Mouse (Mus musculus) intestine, embryonic 14.5 days (tissue): ENCODE results near the gene Myf5. TPM values are rescaled to one million over a fixed set of nuclear protein-coding genes. Genes with fewer than 3 reads are reported as not detected.

ENCODE experiments used
- ATAC-seq: fragments of 200-750 bp; cut with Nextera tagmentation; replicated peaks from 2 replicates; pipeline ENCODE4 v1.8.0; 2017; ENCODE audit warnings: low read depth, moderate number of reproducible peaks, moderate TSS enrichment, moderate library complexity; ENCODE audit not compliant: low FRiP score, low TSS enrichment
- DNase-seq: peaks from one replicate; pipeline ENCODE4 v3.0.0-alpha.2; 2018; ENCODE audit warnings: low spot score
- H3K27ac ChIP-seq: fragments of 300-500 bp; sonication (generic); 2 replicates; pipeline ENCODE4 v1.5.1; 2014; ENCODE audit warnings: low read depth, mild to moderate bottlenecking, control low read depth
- H3K27me3 ChIP-seq: fragments of 300-500 bp; sonication (generic); replicated peaks from 2 replicates; pipeline ENCODE4 v1.6.1; 2014; ENCODE audit warnings: low read length, control low read depth; ENCODE audit not compliant: control insufficient read depth, insufficient read depth
- H3K36me3 ChIP-seq: fragments of 300-500 bp; sonication (generic); 2 replicates; pipeline ENCODE4 v1.6.1; 2014; ENCODE audit warnings: low read length, control low read depth; ENCODE audit not compliant: control insufficient read depth, insufficient read depth
- H3K4me1 ChIP-seq: fragments of 300-500 bp; sonication (generic); replicated peaks from 2 replicates; pipeline ENCODE4 v1.6.1; 2014; ENCODE audit warnings: low read length, control low read depth, mixed read lengths; ENCODE audit not compliant: control insufficient read depth, insufficient read depth
- H3K4me2 ChIP-seq: fragments of 300-500 bp; sonication (generic); 2 replicates; pipeline ENCODE4 v1.6.1; 2014; ENCODE audit warnings: low read length
- H3K4me3 ChIP-seq: fragments of 300-500 bp; sonication (generic); 2 replicates; pipeline ENCODE4 v1.5.1; 2014; ENCODE audit warnings: low read depth, low read length, control low read depth, mixed read lengths
- H3K9ac ChIP-seq: fragments of 300-500 bp; sonication (generic); 2 replicates; pipeline ENCODE4 v1.6.1; 2014; ENCODE audit warnings: mild to moderate bottlenecking, low read length
- H3K9me3 ChIP-seq: fragments of 300-500 bp; sonication (generic); 2 replicates; pipeline ENCODE4 v1.6.1; 2016; ENCODE audit warnings: low read length, control low read depth; ENCODE audit not compliant: control insufficient read depth
- WGBS: fragments of 180-500 bp; shearing (Covaris S2); extraction: QIAGEN DNeasy Blood & Tissue Kit; methylation state at CpG from one replicate; pipeline ENCODE4 v1.1.7; 2014; 5-methylcytosine and 5-hydroxymethylcytosine counted together
- polyA plus RNA-seq: library from polyadenylated mRNA; unstranded; fragments of >200 nt; fragmentation: Nextera tagmentation; extraction: Ambion mirVana; gene quantifications from 2 replicates; pipeline ENCODE4 v1.2.1, GENCODE M21; 2014

Myf5 gene
- 0.08 TPM in 1 of 2 replicates, not detected in the other for polyA plus RNA-seq

DNA sequence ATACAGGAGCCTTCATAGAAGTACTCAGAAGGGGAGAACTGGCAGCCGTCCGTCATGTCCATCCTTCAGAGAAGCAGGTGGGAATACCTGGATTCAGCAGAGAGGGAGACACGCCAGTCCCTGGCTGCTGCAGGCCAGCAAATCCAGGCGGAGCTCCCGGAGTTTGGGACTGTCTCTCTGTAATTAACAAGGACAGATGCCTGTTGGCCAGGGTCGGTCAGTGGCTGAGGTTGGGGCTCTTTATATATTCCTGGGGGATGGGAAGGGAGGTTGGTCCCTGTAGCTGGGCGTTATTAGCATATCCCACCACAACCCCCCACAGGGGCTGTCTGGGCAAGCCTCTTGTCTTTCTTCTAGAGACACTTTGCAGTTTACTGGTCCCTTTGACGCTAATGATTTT lies at the start of gene Myf5:
Gene Myf5 (minus strand): TSS at position 265 of the 400 bp plus-strand sequence.
- 54% methylated on average over 8 of the region's 8 CpGs for WGBS
- DNase-seq (no peak), ATAC-seq (no peak)
- H3K4me1 ChIP-seq, result no peaks in the 10 kb centered on the region
- H3K4me2 ChIP-seq, result no peak within 1 kb of the TSS
- no peaks in the 10 kb centered on the region for H3K9me3 ChIP-seq
- H3K27me3 ChIP-seq, result no peaks in the 10 kb centered on the region
- H3K27ac ChIP-seq, result no peak within 1 kb of the TSS
- no peak within 1 kb of the TSS for H3K9ac ChIP-seq
- no peak within 1 kb of the TSS for H3K4me3 ChIP-seq
- H3K36me3 ChIP-seq, result no peaks in the 10 kb centered on the region

DNA sequence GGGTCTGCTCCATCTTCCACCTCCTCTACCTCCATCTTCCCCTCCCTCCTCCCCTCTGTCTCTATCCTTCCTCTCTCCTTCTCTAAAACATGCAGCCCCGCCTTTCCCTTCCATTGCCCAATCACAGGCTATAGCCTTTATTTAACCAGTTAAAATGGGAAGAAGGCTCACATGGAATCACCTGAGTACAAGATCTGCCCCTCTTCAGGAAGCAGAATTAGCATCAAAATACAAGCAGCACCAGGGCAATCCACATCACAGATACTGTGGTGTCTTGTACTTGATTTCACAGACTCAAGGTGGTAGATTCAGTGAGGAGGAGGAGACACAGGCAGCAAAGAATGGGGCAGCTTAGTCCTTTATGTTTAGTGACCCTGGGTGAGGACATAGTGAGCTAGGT lies 42.8 kb upstream of the Myf5 start:
- H3K9me3 ChIP-seq, result no peaks in the 10 kb centered on the region
- DNase-seq, result no peak
- no peak overlapping the region for H3K9ac ChIP-seq
- H3K27me3 ChIP-seq, result no peaks in the 10 kb centered on the region
- 63% methylated on average over 1 of the region's 1 CpGs for WGBS
- no peak overlapping the region for H3K4me3 ChIP-seq
- no peak overlapping the region for H3K4me2 ChIP-seq
- no peaks in the 10 kb centered on the region for H3K36me3 ChIP-seq
- no peaks in the 10 kb centered on the region for H3K4me1 ChIP-seq
- ATAC-seq, result no peak
- no peak overlapping the region for H3K27ac ChIP-seq

DNA sequence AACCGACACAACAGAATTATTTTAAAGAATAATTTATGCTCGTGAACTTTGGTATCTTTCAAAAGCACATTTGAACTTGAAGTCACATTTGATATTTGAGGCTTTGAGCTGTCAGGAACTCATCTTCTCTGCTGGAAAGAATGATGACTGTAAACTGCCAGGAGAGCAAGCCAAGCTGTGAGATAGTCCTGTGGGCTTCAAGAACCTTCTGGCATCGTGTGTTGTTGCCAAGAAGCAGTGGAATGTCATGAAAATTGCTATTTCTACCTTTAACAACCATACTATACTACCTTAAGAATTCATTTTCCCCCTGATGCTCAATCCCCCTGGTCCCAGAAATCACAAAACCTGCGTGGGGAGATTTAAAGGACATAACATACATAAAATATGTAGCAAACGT lies 33.3 kb upstream of the Myf5 start:
- DNase-seq (no peak), ATAC-seq (no peak)
- Histone ChIP-seq H3K9me3 (no peaks in the 10 kb centered on the region), H3K4me3 (no peak overlapping the region), H3K36me3 (no peaks in the 10 kb centered on the region), H3K9ac (no peak overlapping the region), H3K27ac (no peak overlapping the region), H3K27me3 (no peaks in the 10 kb centered on the region), H3K4me2 (no peak overlapping the region), H3K4me1 (no peaks in the 10 kb centered on the region)
- WGBS, result 75% methylated on average over 5 of the region's 5 CpGs

DNA sequence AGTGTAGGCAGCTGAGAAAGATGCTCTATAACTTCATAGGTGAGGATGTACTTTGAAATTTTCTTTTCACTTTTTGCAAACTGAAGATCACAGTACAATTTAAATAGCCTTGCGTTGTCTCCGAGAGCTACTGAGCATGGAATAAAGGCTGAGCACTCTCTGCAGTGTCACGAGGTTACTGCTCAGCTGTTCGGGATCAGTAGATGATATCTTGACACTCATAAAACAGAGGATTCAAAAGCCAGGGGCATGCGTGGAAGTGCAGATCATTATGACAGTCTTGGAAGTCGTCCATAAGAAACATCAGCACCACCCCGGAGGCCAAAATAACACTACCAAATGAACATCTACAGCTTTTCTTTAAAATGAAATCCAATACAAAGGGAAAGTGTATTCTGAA lies 30.7 kb upstream of the Myf5 start:
- H3K9me3 ChIP-seq, result no peaks in the 10 kb centered on the region
- no peak overlapping the region for H3K27ac ChIP-seq
- no peaks in the 10 kb centered on the region for H3K4me1 ChIP-seq
- no peak overlapping the region for H3K4me2 ChIP-seq
- no peaks in the 10 kb centered on the region for H3K36me3 ChIP-seq
- no peak for DNase-seq
- no peaks in the 10 kb centered on the region for H3K27me3 ChIP-seq
- no peak overlapping the region for H3K9ac ChIP-seq
- ATAC-seq, result no peak
- 62% methylated on average over 7 of the region's 7 CpGs for WGBS
- no peak overlapping the region for H3K4me3 ChIP-seq

DNA sequence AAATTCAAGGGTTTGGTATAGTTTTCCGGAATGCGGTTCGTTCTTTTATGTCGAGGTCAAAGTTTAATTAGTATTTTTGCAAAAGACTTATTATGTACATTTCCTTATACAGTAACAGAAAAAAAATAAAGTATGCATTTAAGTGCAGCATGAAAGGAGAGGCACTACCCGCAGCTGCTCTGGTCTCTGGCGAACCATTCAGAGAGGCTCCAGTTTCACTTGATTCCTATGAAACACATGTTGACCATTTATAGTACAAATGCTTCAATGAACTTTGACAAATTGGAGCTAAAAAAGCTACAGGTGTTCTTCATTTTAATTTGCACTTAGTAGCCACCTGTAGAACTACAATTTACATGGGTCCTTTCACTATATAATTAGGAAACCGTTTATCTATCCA lies 28.8 kb upstream of the Myf5 start:
- Histone ChIP-seq H3K27me3 (no peaks in the 10 kb centered on the region), H3K4me1 (no peaks in the 10 kb centered on the region), H3K9me3 (no peaks in the 10 kb centered on the region), H3K27ac (no peak overlapping the region), H3K4me3 (no peak overlapping the region), H3K4me2 (no peak overlapping the region), H3K36me3 (no peaks in the 10 kb centered on the region), H3K9ac (no peak overlapping the region)
- ATAC-seq (no peak), DNase-seq (no peak)
- WGBS, result 87% methylated on average over 7 of the region's 7 CpGs

DNA sequence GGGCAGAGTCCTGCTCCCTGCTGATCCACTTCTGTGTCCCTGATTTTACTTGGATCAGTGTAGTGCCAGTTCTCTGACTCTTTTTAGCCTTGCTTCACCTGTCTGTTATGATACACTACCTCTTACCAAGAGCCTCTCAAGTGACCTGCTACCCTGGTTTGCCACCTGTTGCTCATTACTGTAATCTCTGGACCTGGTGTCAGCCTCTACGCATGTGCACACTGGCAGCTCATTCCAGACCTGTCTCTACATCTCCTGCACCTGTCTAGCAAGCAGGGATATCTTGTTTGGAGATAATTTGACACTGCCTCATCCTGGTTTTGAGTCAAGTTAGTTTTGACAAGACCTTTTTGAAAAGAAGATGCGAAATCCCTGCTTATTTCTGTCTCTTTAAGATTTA lies 20.5 kb upstream of the Myf5 start:
- Histone ChIP-seq H3K9me3 (no peaks in the 10 kb centered on the region), H3K4me1 (no peaks in the 10 kb centered on the region), H3K4me3 (no peak overlapping the region), H3K36me3 (no peaks in the 10 kb centered on the region), H3K27me3 (no peaks in the 10 kb centered on the region), H3K9ac (no peak overlapping the region), H3K27ac (no peak overlapping the region), H3K4me2 (no peak overlapping the region)
- no peak for DNase-seq
- no peak for ATAC-seq
- WGBS, result 91% methylated on average over 2 of the region's 2 CpGs

DNA sequence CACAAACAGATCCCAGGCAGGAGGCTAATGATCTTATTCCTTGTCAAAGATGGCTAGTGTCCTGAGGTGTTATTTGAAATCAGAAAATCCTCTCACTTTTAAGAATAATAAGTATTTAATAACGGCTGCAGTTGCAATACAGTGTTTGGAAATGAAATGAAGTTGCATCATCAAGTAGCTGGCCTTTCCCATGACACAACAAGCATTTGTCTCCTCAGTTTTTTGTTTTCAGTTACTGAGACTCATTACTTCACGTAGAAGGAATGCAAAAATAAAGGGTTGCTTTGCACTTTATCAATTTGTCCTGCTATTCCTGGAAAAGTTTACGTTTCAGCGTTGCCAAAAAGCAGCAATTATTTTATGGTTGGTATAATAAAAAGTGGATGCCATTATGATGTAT lies 17.5 kb upstream of the Myf5 start:
- no peaks in the 10 kb centered on the region for H3K36me3 ChIP-seq
- H3K27me3 ChIP-seq, result no peaks in the 10 kb centered on the region
- DNase-seq, result no peak
- no peak overlapping the region for H3K4me3 ChIP-seq
- 56% methylated on average over 4 of the region's 4 CpGs for WGBS
- H3K27ac ChIP-seq, result no peak overlapping the region
- H3K4me2 ChIP-seq, result no peak overlapping the region
- ATAC-seq, result no peak
- H3K9ac ChIP-seq, result no peak overlapping the region
- no peaks in the 10 kb centered on the region for H3K4me1 ChIP-seq
- no peaks in the 10 kb centered on the region for H3K9me3 ChIP-seq

DNA sequence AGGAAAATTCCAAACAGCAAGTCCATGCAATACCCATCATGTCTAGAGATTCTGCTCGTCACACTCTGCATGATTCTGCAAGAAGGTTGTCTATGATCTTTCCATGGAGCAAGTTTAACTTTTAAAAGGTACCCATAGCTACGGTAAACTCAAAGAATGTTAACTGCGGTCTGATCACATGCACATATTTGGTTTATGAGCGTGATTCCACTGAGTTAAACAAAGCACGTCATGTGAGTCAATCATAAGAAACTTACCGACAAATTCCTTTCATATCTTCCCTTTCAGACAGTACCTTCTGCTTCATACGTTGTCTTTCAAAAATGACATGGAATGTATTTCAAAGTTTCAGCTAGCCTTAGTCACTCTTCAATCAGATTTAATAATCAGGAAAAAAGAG lies 16.3 kb upstream of the Myf5 start:
- no peak overlapping the region for H3K9ac ChIP-seq
- WGBS, result 81% methylated on average over 7 of the region's 7 CpGs
- no peak overlapping the region for H3K4me3 ChIP-seq
- no peaks in the 10 kb centered on the region for H3K4me1 ChIP-seq
- no peaks in the 10 kb centered on the region for H3K9me3 ChIP-seq
- H3K36me3 ChIP-seq, result no peaks in the 10 kb centered on the region
- ATAC-seq (no peak), DNase-seq (no peak)
- no peak overlapping the region for H3K4me2 ChIP-seq
- no peak overlapping the region for H3K27ac ChIP-seq
- H3K27me3 ChIP-seq, result no peaks in the 10 kb centered on the region

DNA sequence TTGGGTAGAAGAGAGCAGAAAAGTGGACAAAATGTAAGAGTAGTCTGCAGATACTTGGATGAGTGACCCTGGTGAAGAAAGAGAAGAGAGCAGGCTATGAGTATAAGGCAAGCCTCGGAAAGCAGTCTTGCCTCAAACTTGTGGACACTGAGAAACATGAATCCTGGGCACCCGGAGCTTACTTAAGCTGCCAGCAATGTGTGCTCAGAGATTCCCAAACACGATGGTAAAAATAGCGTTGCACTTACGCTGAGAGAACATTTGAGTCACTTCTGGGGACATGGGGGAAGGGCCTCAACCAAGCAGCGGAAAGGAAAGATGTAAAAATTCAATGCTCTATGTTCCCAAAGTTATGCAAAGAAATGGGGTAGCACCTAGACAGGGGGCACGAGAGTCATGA lies 13.7 kb upstream of the Myf5 start:
- H3K9me3 ChIP-seq, result no peaks in the 10 kb centered on the region
- H3K27ac ChIP-seq, result no peak overlapping the region
- WGBS, result 86% methylated on average over 7 of the region's 7 CpGs
- ATAC-seq (no peak), DNase-seq (no peak)
- H3K4me1 ChIP-seq, result no peaks in the 10 kb centered on the region
- H3K4me2 ChIP-seq, result no peak overlapping the region
- no peaks in the 10 kb centered on the region for H3K27me3 ChIP-seq
- H3K36me3 ChIP-seq, result no peaks in the 10 kb centered on the region
- H3K4me3 ChIP-seq, result no peak overlapping the region
- H3K9ac ChIP-seq, result no peak overlapping the region
